Mouse (Mus musculus): Measurements from ENCODE around the gene Limch1. TPM values are rescaled to one million over a fixed set of nuclear protein-coding genes. Genes with fewer than 3 reads are reported as not detected.

The Limch1 gene
- polyA plus RNA-seq, 1 experiment from 2014 or later, result not detected

- Histone ChIP-seq H3K79me2 (ENCODE audit: inconsistent target) (no peaks in the 10 kb centered on the region), H3K36me3 (ENCODE audit: inconsistent target) (no peaks in the 10 kb centered on the region), H3K27ac (no peak overlapping the region), H3K4me3 (ENCODE audit: inconsistent target) (no peak overlapping the region)
- WGBS (ENCODE audit: missing documents), result 39% methylated on average over 4 of the region's 4 CpGs
These were observed 103.5 kb downstream of the Limch1 start for GRCm38 (mm10) chr5:66849148-66849547.

GRCm38 (mm10) chr5:66850721-66851251, 105.2 kb downstream of the Limch1 start:
- Histone ChIP-seq H3K36me3 (ENCODE audit: inconsistent target) (no peaks in the 10 kb centered on the region), H3K79me2 (ENCODE audit: inconsistent target) (no peaks in the 10 kb centered on the region), H3K27ac (no peak overlapping the region), H3K4me3 (ENCODE audit: inconsistent target) (no peak overlapping the region)
- 97% methylated on average over 11 of the region's 11 CpGs for WGBS (ENCODE audit: missing documents)

GRCm38 (mm10) chr5:66851708-66852107, 106.1 kb downstream of the Limch1 start:
- H3K36me3 ChIP-seq (ENCODE audit: inconsistent target), result no peaks in the 10 kb centered on the region
- no peak overlapping the region for H3K27ac ChIP-seq
- no peaks in the 10 kb centered on the region for H3K79me2 ChIP-seq (ENCODE audit: inconsistent target)
- H3K4me3 ChIP-seq (ENCODE audit: inconsistent target), result no peak overlapping the region
- 74% methylated on average over 5 of the region's 5 CpGs for WGBS (ENCODE audit: missing documents)

- Histone ChIP-seq H3K27ac (no peak overlapping the region), H3K79me2 (ENCODE audit: inconsistent target) (no peaks in the 10 kb centered on the region), H3K36me3 (ENCODE audit: inconsistent target) (no peaks in the 10 kb centered on the region), H3K4me3 (ENCODE audit: inconsistent target) (no peak overlapping the region)
- 65% methylated on average over 5 of the region's 5 CpGs for WGBS (ENCODE audit: missing documents)
These were observed 108.6 kb downstream of the Limch1 start for GRCm38 (mm10) chr5:66854263-66854662.

GRCm38 (mm10) chr5:66855358-66856107, 109.9 kb downstream of the Limch1 start:
- no peak overlapping the region for H3K4me3 ChIP-seq (ENCODE audit: inconsistent target)
- no peaks in the 10 kb centered on the region for H3K36me3 ChIP-seq (ENCODE audit: inconsistent target)
- WGBS (ENCODE audit: missing documents), result 90% methylated on average over 11 of the region's 11 CpGs
- no peaks in the 10 kb centered on the region for H3K79me2 ChIP-seq (ENCODE audit: inconsistent target)
- no peak overlapping the region for H3K27ac ChIP-seq

GRCm38 (mm10) chr5:66859506-66859905, 113.9 kb downstream of the Limch1 start:
- Histone ChIP-seq H3K27ac (no peak overlapping the region), H3K36me3 (ENCODE audit: inconsistent target) (no peaks in the 10 kb centered on the region), H3K4me3 (ENCODE audit: inconsistent target) (no peak overlapping the region), H3K79me2 (ENCODE audit: inconsistent target) (no peaks in the 10 kb centered on the region)
- 82% methylated on average over 3 of the region's 3 CpGs for WGBS (ENCODE audit: missing documents)

GRCm38 (mm10) chr5:66861232-66862035, 115.8 kb downstream of the Limch1 start:
- H3K4me3 ChIP-seq (ENCODE audit: inconsistent target), result no peak overlapping the region
- H3K79me2 ChIP-seq (ENCODE audit: inconsistent target), result no peaks in the 10 kb centered on the region
- no peaks in the 10 kb centered on the region for H3K36me3 ChIP-seq (ENCODE audit: inconsistent target)
- WGBS (ENCODE audit: missing documents), result 45% methylated on average over 17 of the region's 17 CpGs
- H3K27ac ChIP-seq, result no peak overlapping the region

GRCm38 (mm10) chr5:66862151-66862550, 116.5 kb downstream of the Limch1 start:
- no peak overlapping the region for H3K27ac ChIP-seq
- no peaks in the 10 kb centered on the region for H3K36me3 ChIP-seq (ENCODE audit: inconsistent target)
- H3K4me3 ChIP-seq (ENCODE audit: inconsistent target), result no peak overlapping the region
- H3K79me2 ChIP-seq (ENCODE audit: inconsistent target), result no peaks in the 10 kb centered on the region
- 92% methylated on average over 4 of the region's 4 CpGs for WGBS (ENCODE audit: missing documents)

GRCm38 (mm10) chr5:66865229-66865628, 119.6 kb downstream of the Limch1 start:
- no peak overlapping the region for H3K4me3 ChIP-seq (ENCODE audit: inconsistent target)
- no peaks in the 10 kb centered on the region for H3K36me3 ChIP-seq (ENCODE audit: inconsistent target)
- 93% methylated on average over 5 of the region's 5 CpGs for WGBS (ENCODE audit: missing documents)
- H3K79me2 ChIP-seq (ENCODE audit: inconsistent target), result no peaks in the 10 kb centered on the region
- H3K27ac ChIP-seq, result no peak overlapping the region

- Histone ChIP-seq H3K4me3 (ENCODE audit: inconsistent target) (no peak overlapping the region), H3K79me2 (ENCODE audit: inconsistent target) (no peaks in the 10 kb centered on the region), H3K36me3 (ENCODE audit: inconsistent target) (no peaks in the 10 kb centered on the region), H3K27ac (no peak overlapping the region)
- WGBS (ENCODE audit: missing documents), result 76% methylated on average over 8 of the region's 8 CpGs
These were observed 120.4 kb downstream of the Limch1 start for GRCm38 (mm10) chr5:66866019-66866418.

- WGBS (ENCODE audit: missing documents), result 88% methylated on average over 4 of the region's 4 CpGs
These were observed 123.9 kb downstream of the Limch1 start for GRCm38 (mm10) chr5:66869545-66869944.

GRCm38 (mm10) chr5:66871521-66872050, 126.0 kb downstream of the Limch1 start:
- 33% methylated on average over 11 of the region's 11 CpGs for WGBS (ENCODE audit: missing documents)
- H3K79me2 ChIP-seq (ENCODE audit: inconsistent target), result no peaks in the 10 kb centered on the region
- no peaks in the 10 kb centered on the region for H3K36me3 ChIP-seq (ENCODE audit: inconsistent target)
- H3K4me3 ChIP-seq (ENCODE audit: inconsistent target), result no peak overlapping the region
- no peak overlapping the region for H3K27ac ChIP-seq

More at GRCm38 (mm10) chr5:66869545-66869944, 123.9 kb downstream of the Limch1 start:
- no peaks in the 10 kb centered on the region for H3K79me2 ChIP-seq (ENCODE audit: inconsistent target)
- no peak overlapping the region for H3K27ac ChIP-seq
- H3K36me3 ChIP-seq (ENCODE audit: inconsistent target), result no peaks in the 10 kb centered on the region
- no peak overlapping the region for H3K4me3 ChIP-seq (ENCODE audit: inconsistent target)

GRCm38 (mm10) chr5:66872053-66872452, 126.4 kb downstream of the Limch1 start:
- Histone ChIP-seq H3K79me2 (ENCODE audit: inconsistent target) (no peaks in the 10 kb centered on the region), H3K4me3 (ENCODE audit: inconsistent target) (no peak overlapping the region), H3K27ac (no peak overlapping the region), H3K36me3 (ENCODE audit: inconsistent target) (no peaks in the 10 kb centered on the region)
- 73% methylated on average over 4 of the region's 4 CpGs for WGBS (ENCODE audit: missing documents)

- 91% methylated on average over 6 of the region's 6 CpGs for WGBS (ENCODE audit: missing documents)
- Histone ChIP-seq H3K4me3 (ENCODE audit: inconsistent target) (no peak overlapping the region), H3K27ac (no peak overlapping the region), H3K79me2 (ENCODE audit: inconsistent target) (no peaks in the 10 kb centered on the region), H3K36me3 (ENCODE audit: inconsistent target) (no peaks in the 10 kb centered on the region)
These were observed 127.1 kb downstream of the Limch1 start for GRCm38 (mm10) chr5:66872681-66873080.
